Mouse (Mus musculus) forebrain, postnatal 0 days (tissue): ENCODE results near the gene Cass4. TPM values are rescaled to one million over a fixed set of nuclear protein-coding genes. Genes with fewer than 3 reads are reported as not detected.

Source experiments
- ATAC-seq: fragments of 200-750 bp; cut with Nextera tagmentation; 2 replicates; pipeline ENCODE4 v1.8.0; 2017; ENCODE audit warnings: mild to moderate bottlenecking, moderate library complexity
- DNase-seq: peaks from one replicate; pipeline ENCODE4 v3.0.0-alpha.2; 2015
- H3K27ac ChIP-seq: fragments of 300-500 bp; sonication (generic); 2 replicates; pipeline ENCODE4 v1.5.1; 2014; ENCODE audit warnings: low read depth, mild to moderate bottlenecking, antibody characterized with exemption, low read length, moderate library complexity, mixed read lengths
- H3K27me3 ChIP-seq: fragments of 300-500 bp; sonication (generic); 2 replicates; pipeline ENCODE4 v1.6.1; 2014; ENCODE audit warnings: mild to moderate bottlenecking, low read length, mixed read lengths; ENCODE audit not compliant: insufficient read depth
- H3K36me3 ChIP-seq: fragments of 300-500 bp; sonication (generic); 2 replicates; pipeline ENCODE4 v1.6.1; 2014; ENCODE audit warnings: mild to moderate bottlenecking, moderate library complexity; ENCODE audit not compliant: insufficient read depth
- H3K4me1 ChIP-seq: fragments of 300-500 bp; sonication (generic); 2 replicates; pipeline ENCODE4 v1.6.1; 2014; ENCODE audit warnings: antibody characterized with exemption; ENCODE audit not compliant: insufficient read depth
- H3K4me2 ChIP-seq: fragments of 300-500 bp; sonication (generic); 2 replicates; pipeline ENCODE4 v1.6.1; 2014; ENCODE audit warnings: low read depth, mild to moderate bottlenecking, moderate library complexity
- H3K4me3 ChIP-seq: fragments of 300-500 bp; sonication (generic); 2 replicates; pipeline ENCODE4 v1.5.1; 2014; ENCODE audit warnings: low read depth, low read length, mixed read lengths
- H3K9ac ChIP-seq: fragments of 300-500 bp; sonication (generic); 2 replicates; pipeline ENCODE4 v1.6.1; 2014; ENCODE audit warnings: mild to moderate bottlenecking
- H3K9me3 ChIP-seq: fragments of 300-500 bp; sonication (generic); 2 replicates; pipeline ENCODE4 v1.6.1; 2016; ENCODE audit warnings: low read length
- CTCF ChIP-seq: sonication (generic); IDR thresholded peaks from 2 replicates; pipeline ENCODE4 v1.5.1; 2016; ENCODE audit warnings: antibody characterized with exemption, control low read depth, low read depth
- WGBS: fragments of 180-500 bp; shearing (Covaris S2); extraction: QIAGEN DNeasy Blood & Tissue Kit; methylation state at CpG from one replicate; pipeline ENCODE4 v1.1.7; 2014; 5-methylcytosine and 5-hydroxymethylcytosine counted together
- polyA plus RNA-seq: library from polyadenylated mRNA; unstranded; fragments of >200 nt; fragmentation: Nextera tagmentation; extraction: Ambion mirVana; gene quantifications from 2 replicates; pipeline ENCODE4 v1.2.1, GENCODE M21; 2015
- total RNA-seq: library from RNA; depleted of rRNA; stranded (reverse); fragments of >200 nt; gene quantifications from 2 replicates; pipeline ENCODE4 v1.2.3, GENCODE M21; 2014

Cass4 gene
- total and polyA plus RNA-seq, 2 experiments from 2014 or later = 0.12 to 0.24 TPM

GRCm38 (mm10) chr2:172404239-172404638 lies 10.6 kb downstream of the Cass4 start:
- H3K4me2 ChIP-seq = no peak overlapping the region
- TF ChIP-seq CTCF = no peak
- DNase-seq = no peak
- H3K27ac ChIP-seq = no peak overlapping the region
- H3K4me3 ChIP-seq = no peak overlapping the region
- H3K36me3 ChIP-seq = no peaks in the 10 kb centered on the region
- H3K4me1 ChIP-seq = no peaks in the 10 kb centered on the region
- no peak for ATAC-seq
- H3K9me3 ChIP-seq = no peaks in the 10 kb centered on the region
- no peak overlapping the region for H3K9ac ChIP-seq
- 71% methylated on average over 7 of the region's 7 CpGs for WGBS
- no peaks in the 10 kb centered on the region for H3K27me3 ChIP-seq

- no peak for TF ChIP-seq CTCF
- no peak for ATAC-seq
- H3K4me2 ChIP-seq = no peak overlapping the region
- 79% methylated on average over 3 of the region's 3 CpGs for WGBS
- H3K4me3 ChIP-seq = no peak overlapping the region
- H3K27ac ChIP-seq = no peak overlapping the region
- no peaks in the 10 kb centered on the region for H3K4me1 ChIP-seq
- DNase-seq = no peak
- no peaks in the 10 kb centered on the region for H3K9me3 ChIP-seq
- H3K36me3 ChIP-seq = no peaks in the 10 kb centered on the region
- H3K27me3 ChIP-seq = no peaks in the 10 kb centered on the region
- H3K9ac ChIP-seq = no peak overlapping the region
Observed at GRCm38 (mm10) chr2:172405011-172405410, 11.4 kb downstream of the Cass4 start.

GRCm38 (mm10) chr2:172406173-172406572 lies 12.6 kb downstream of the Cass4 start:
- no peak for TF ChIP-seq CTCF
- H3K36me3 ChIP-seq = no peaks in the 10 kb centered on the region
- ATAC-seq = no peak
- 90% methylated on average over 4 of the region's 4 CpGs for WGBS
- H3K27ac ChIP-seq = no peak overlapping the region
- H3K4me2 ChIP-seq = no peak overlapping the region
- no peaks in the 10 kb centered on the region for H3K4me1 ChIP-seq
- DNase-seq = no peak
- no peak overlapping the region for H3K4me3 ChIP-seq
- no peaks in the 10 kb centered on the region for H3K27me3 ChIP-seq
- no peaks in the 10 kb centered on the region for H3K9me3 ChIP-seq
- H3K9ac ChIP-seq = no peak overlapping the region

GRCm38 (mm10) chr2:172407499-172407898 lies 13.9 kb downstream of the Cass4 start:
- no peak overlapping the region for H3K9ac ChIP-seq
- H3K27ac ChIP-seq = no peak overlapping the region
- no peaks in the 10 kb centered on the region for H3K36me3 ChIP-seq
- ATAC-seq (no peak), DNase-seq (no peak)
- H3K4me3 ChIP-seq = no peak overlapping the region
- no peak overlapping the region for H3K4me2 ChIP-seq
- H3K27me3 ChIP-seq = no peaks in the 10 kb centered on the region
- H3K4me1 ChIP-seq = no peaks in the 10 kb centered on the region
- no peak for TF ChIP-seq CTCF
- 83% methylated on average over 2 of the region's 2 CpGs for WGBS
- H3K9me3 ChIP-seq = no peaks in the 10 kb centered on the region

- WGBS = 82% methylated on average over 2 of the region's 2 CpGs
- H3K36me3 ChIP-seq = no peaks in the 10 kb centered on the region
- no peak overlapping the region for H3K27ac ChIP-seq
Observed at GRCm38 (mm10) chr2:172410686-172411085, 17.1 kb downstream of the Cass4 start.

GRCm38 (mm10) chr2:172411091-172411490 lies 17.5 kb downstream of the Cass4 start:
- WGBS = 84% methylated on average over 11 of the region's 11 CpGs
- no peak overlapping the region for H3K9ac ChIP-seq
- H3K27ac ChIP-seq = no peak overlapping the region
- no peak for ATAC-seq
- no peak for DNase-seq
- H3K36me3 ChIP-seq = no peaks in the 10 kb centered on the region
- H3K4me3 ChIP-seq = no peak overlapping the region
- H3K9me3 ChIP-seq = no peaks in the 10 kb centered on the region
- no peaks in the 10 kb centered on the region for H3K27me3 ChIP-seq
- H3K4me1 ChIP-seq = no peaks in the 10 kb centered on the region
- TF ChIP-seq CTCF = no peak
- H3K4me2 ChIP-seq = no peak overlapping the region

More at GRCm38 (mm10) chr2:172410686-172411085, 17.1 kb downstream of the Cass4 start:
- ATAC-seq (no peak), DNase-seq (no peak)
- H3K4me1 ChIP-seq = no peaks in the 10 kb centered on the region
- no peaks in the 10 kb centered on the region for H3K27me3 ChIP-seq
- H3K9ac ChIP-seq = no peak overlapping the region
- H3K9me3 ChIP-seq = no peaks in the 10 kb centered on the region
- H3K4me2 ChIP-seq = no peak overlapping the region
- H3K4me3 ChIP-seq = no peak overlapping the region
- TF ChIP-seq CTCF = no peak

GRCm38 (mm10) chr2:172412454-172412853 lies 18.9 kb downstream of the Cass4 start:
- WGBS = 6% methylated on average over 9 of the region's 9 CpGs
- Histone ChIP-seq H3K27me3 (no peaks in the 10 kb centered on the region), H3K4me3 (no peak overlapping the region), H3K9me3 (no peaks in the 10 kb centered on the region), H3K4me1 (no peaks in the 10 kb centered on the region), H3K4me2 (no peak overlapping the region), H3K36me3 (no peaks in the 10 kb centered on the region), H3K9ac (no peak overlapping the region), H3K27ac (no peak overlapping the region)
- peak; percentile 42 for ATAC-seq
- no peak for TF ChIP-seq CTCF
- DNase-seq = peak; percentile 26

GRCm38 (mm10) chr2:172413273-172413672 lies 19.7 kb downstream of the Cass4 start:
- TF ChIP-seq CTCF = no peak
- WGBS = 32% methylated on average over 4 of the region's 4 CpGs
- no peak overlapping the region for H3K9ac ChIP-seq
- H3K27me3 ChIP-seq = no peaks in the 10 kb centered on the region
- no peak for ATAC-seq
- no peaks in the 10 kb centered on the region for H3K36me3 ChIP-seq
- H3K4me2 ChIP-seq = no peak overlapping the region
- no peaks in the 10 kb centered on the region for H3K9me3 ChIP-seq
- no peak overlapping the region for H3K27ac ChIP-seq
- DNase-seq = no peak
- H3K4me3 ChIP-seq = no peak overlapping the region
- H3K4me1 ChIP-seq = no peaks in the 10 kb centered on the region
